Mouse (Mus musculus) MEL (cell line): ENCODE data around the gene Sowaha.

Experiments
- CTCF ChIP-seq, 3 experiments: IDR thresholded peaks in 2 of 3; conservative IDR thresholded peaks in 1 of 3; 2 replicates each; pipeline ENCODE4 v1.5.1; 2011 to 2012; ENCODE audit warnings: low read length in 3 of 3, low read depth in 2 of 3, mild to moderate bottlenecking in 2 of 3, improper control_type of control experiment in 1 of 3, inconsistent platforms in 1 of 3, mixed read lengths in 1 of 3, moderate library complexity in 1 of 3; ENCODE audit not compliant: control insufficient read depth in 1 of 3, insufficient read depth in 1 of 3, poor library complexity in 1 of 3, severe bottlenecking in 1 of 3
- GABPA ChIP-seq: IDR thresholded peaks from 2 replicates; pipeline ENCODE4 v1.6.1; 2012; ENCODE audit warnings: low read depth, mild to moderate bottlenecking, inconsistent platforms, low read length, improper control_type of control experiment, moderate library complexity
- MAX ChIP-seq: IDR thresholded peaks from 2 replicates; pipeline ENCODE4 v1.6.1; 2011; ENCODE audit warnings: low read length, improper control_type of control experiment
- MEF2A ChIP-seq: IDR thresholded peaks from 2 replicates; pipeline ENCODE4 v1.6.1; 2014; ENCODE audit warnings: low read depth, mild to moderate bottlenecking, inconsistent platforms, low read length, improper control_type of control experiment; ENCODE audit not compliant: poor library complexity, insufficient replicate concordance, severe bottlenecking; ENCODE audit errors: extremely low read depth
- POLR2A ChIP-seq, 2 experiments: IDR thresholded peaks; 2 replicates each; pipeline ENCODE4 v1.6.1; 2011 to 2012; ENCODE audit warnings: low read length in 2 of 2, mild to moderate bottlenecking in 2 of 2, control low read depth in 1 of 2, improper control_type of control experiment in 1 of 2, low read depth in 1 of 2, moderate library complexity in 1 of 2; ENCODE audit not compliant: control insufficient read depth in 1 of 2, insufficient read depth in 1 of 2, poor library complexity in 1 of 2
- POLR2AphosphoS5 ChIP-seq: IDR thresholded peaks from 2 replicates; pipeline ENCODE4 v1.6.1; 2012; ENCODE audit warnings: low read depth, borderline replicate concordance, mild to moderate bottlenecking, inconsistent platforms, low read length, moderate library complexity, mixed read lengths
- TBP ChIP-seq: IDR thresholded peaks from 2 replicates; pipeline ENCODE4 v1.8.0; 2011; ENCODE audit warnings: low read depth, low read length, improper control_type of control experiment
- ZKSCAN1 ChIP-seq: IDR thresholded peaks from 2 replicates; pipeline ENCODE4 v1.6.1; 2012; ENCODE audit warnings: low read depth, mild to moderate bottlenecking, inconsistent platforms, low read length, improper control_type of control experiment, moderate library complexity

DNA sequence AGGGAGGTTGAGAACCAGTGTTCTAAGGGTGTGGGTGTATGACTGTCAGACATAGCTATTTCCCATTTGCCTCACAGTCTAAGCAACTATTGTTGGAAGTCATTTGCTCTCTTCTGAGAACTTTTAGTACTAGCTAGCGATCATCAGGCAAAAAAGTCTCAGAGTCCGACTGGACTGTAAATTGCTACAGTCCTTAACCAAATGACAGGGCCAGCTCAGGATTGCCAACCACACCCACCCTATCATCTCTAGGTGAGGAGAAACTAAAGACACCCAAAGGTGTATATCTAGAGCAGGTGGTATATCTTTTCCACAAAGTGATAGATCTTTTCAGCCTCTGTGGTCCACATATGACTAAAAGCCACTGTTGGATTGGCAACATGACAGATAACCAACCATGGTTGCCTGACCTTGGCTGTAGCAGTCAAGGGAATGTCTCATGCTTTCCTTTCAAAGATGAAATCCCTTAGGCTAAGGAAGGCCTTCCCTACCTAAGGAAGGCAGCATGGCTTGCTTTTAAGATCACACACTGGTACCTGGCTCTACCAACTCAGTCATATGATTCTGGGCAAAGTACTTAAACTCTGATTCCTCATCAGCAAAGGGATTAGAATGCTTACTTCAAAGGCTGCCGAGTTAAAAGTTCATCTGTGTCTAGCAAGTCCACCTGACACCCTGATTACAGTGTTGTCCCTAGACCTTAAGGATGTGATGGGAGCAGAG, 51.9 kb downstream of the Sowaha start:
- TF ChIP-seq CTCF (IDR thresholded peaks at IDR 0.05 in 2 of 3, conservative IDR thresholded peaks at IDR 0.05 in 1 of 3; ENCODE audit: control insufficient read depth in 1 of 3, insufficient read depth in 1 of 3, low read depth in 2 of 3, low read length in 3 of 3, poor library complexity in 1 of 3, severe bottlenecking in 1 of 3) (no peak), POLR2AphosphoS5 (no peak), POLR2A (IDR thresholded peaks at IDR 0.05; ENCODE audit: control insufficient read depth in 1 of 2, insufficient read depth in 1 of 2, low read depth in 1 of 2, low read length in 2 of 2, poor library complexity in 1 of 2) (no peak; a peak in 2 of 4 replicates), ZKSCAN1 (no peak), TBP (no peak), MEF2A (no peak), GABPA (no peak), MAX (no peak)
